Mouse (Mus musculus) stomach, embryonic 14.5 days (tissue): ENCODE measurements around the gene Dhx16. TPM values are rescaled to one million over a fixed set of nuclear protein-coding genes. Genes with fewer than 3 reads are reported as not detected.
"Not testable (repeated sequence)": the region's sequence is repeated elsewhere in the genome, so short reads cannot be mapped to it uniquely, and the experiment has no call there.

ENCODE experiments used
- ATAC-seq: fragments of 200-750 bp; cut with Nextera tagmentation; 2 replicates; pipeline ENCODE4 v1.8.0; 2017; ENCODE audit warnings: low read depth, moderate TSS enrichment; ENCODE audit not compliant: insufficient number of reproducible peaks, insufficient read depth, low FRiP score
- H3K27ac ChIP-seq: fragments of 300-500 bp; sonication (generic); 2 replicates; pipeline ENCODE4 v1.5.1; 2014; ENCODE audit warnings: mild to moderate bottlenecking, low read length, moderate library complexity, mixed read lengths
- H3K27me3 ChIP-seq: fragments of 300-500 bp; sonication (generic); 2 replicates; pipeline ENCODE4 v1.6.1; 2014; ENCODE audit warnings: low read length, control low read depth, mixed read lengths; ENCODE audit not compliant: control insufficient read depth, insufficient read depth
- H3K36me3 ChIP-seq: fragments of 300-500 bp; sonication (generic); 2 replicates; pipeline ENCODE4 v1.6.1; 2014; ENCODE audit warnings: mild to moderate bottlenecking, control low read depth, low read length, moderate library complexity, mixed read lengths; ENCODE audit not compliant: control insufficient read depth, insufficient read depth
- H3K4me1 ChIP-seq: fragments of 300-500 bp; sonication (generic); 2 replicates; pipeline ENCODE4 v1.6.1; 2014; ENCODE audit warnings: low read length, control low read depth, mixed read lengths; ENCODE audit not compliant: control insufficient read depth, insufficient read depth
- H3K4me2 ChIP-seq: fragments of 300-500 bp; sonication (generic); replicated peaks from 2 replicates; pipeline ENCODE4 v1.6.1; 2014; ENCODE audit warnings: low read depth, low read length, control low read depth
- H3K4me3 ChIP-seq: fragments of 300-500 bp; sonication (generic); 2 replicates; pipeline ENCODE4 v1.5.1; 2014; ENCODE audit warnings: low read depth, low read length, control low read depth
- H3K9ac ChIP-seq: fragments of 300-500 bp; sonication (generic); replicated peaks from 2 replicates; pipeline ENCODE4 v1.6.1; 2014; ENCODE audit warnings: low read depth, mild to moderate bottlenecking, control low read depth, low read length, moderate library complexity, mixed read lengths
- H3K9me3 ChIP-seq: fragments of 300-500 bp; sonication (generic); 2 replicates; pipeline ENCODE4 v1.6.1; 2016; ENCODE audit warnings: low read depth, low read length, control low read depth; ENCODE audit not compliant: control insufficient read depth
- WGBS: fragments of 180-500 bp; shearing (Covaris S2); extraction: QIAGEN DNeasy Blood & Tissue Kit; methylation state at CpG from one replicate; pipeline ENCODE4 v1.1.7; 2014; 5-methylcytosine and 5-hydroxymethylcytosine counted together
- polyA plus RNA-seq: library from polyadenylated mRNA; unstranded; fragments of >200 nt; fragmentation: Nextera tagmentation; extraction: Ambion mirVana; gene quantifications from 2 replicates; pipeline ENCODE4 v1.2.1, GENCODE M21; 2014

Gene Dhx16
- polyA plus RNA-seq, 1 experiment from 2014 or later: 34.0 TPM

GRCm38 (mm10) chr17:35836991-35837422 lies 42.6 kb upstream of the Dhx16 start:
- H3K36me3 ChIP-seq: peaks cover 43% of the 10 kb centered on the region
- peak overlapping the region; percentile 92 for H3K9ac ChIP-seq
- ATAC-seq: peak; percentile 42
- H3K4me3 ChIP-seq: peak overlapping the region; percentile 77
- WGBS: under 1% methylated on average over 21 of the region's 25 CpGs
- no peaks in the 10 kb centered on the region for H3K27me3 ChIP-seq
- peaks cover 25% of the 10 kb centered on the region for H3K4me1 ChIP-seq
- peak overlapping the region; percentile 98 for H3K27ac ChIP-seq
- peak overlapping the region; percentile 98 for H3K4me2 ChIP-seq
- no peaks in the 10 kb centered on the region for H3K9me3 ChIP-seq

- no peaks in the 10 kb centered on the region for H3K9me3 ChIP-seq
- ATAC-seq: no peak
- H3K36me3 ChIP-seq: peaks cover 43% of the 10 kb centered on the region
- peak overlapping the region; percentile 98 for H3K27ac ChIP-seq
- peak overlapping the region; percentile 92 for H3K9ac ChIP-seq
- H3K4me1 ChIP-seq: peaks cover 25% of the 10 kb centered on the region
- no peaks in the 10 kb centered on the region for H3K27me3 ChIP-seq
- peak overlapping the region; percentile 98 for H3K4me2 ChIP-seq
- H3K4me3 ChIP-seq: peak overlapping the region; percentile 77
- WGBS: under 1% methylated on average over 18 of the region's 18 CpGs
Measured at GRCm38 (mm10) chr17:35837487-35837886, 42.1 kb upstream of the Dhx16 start.

DNA sequence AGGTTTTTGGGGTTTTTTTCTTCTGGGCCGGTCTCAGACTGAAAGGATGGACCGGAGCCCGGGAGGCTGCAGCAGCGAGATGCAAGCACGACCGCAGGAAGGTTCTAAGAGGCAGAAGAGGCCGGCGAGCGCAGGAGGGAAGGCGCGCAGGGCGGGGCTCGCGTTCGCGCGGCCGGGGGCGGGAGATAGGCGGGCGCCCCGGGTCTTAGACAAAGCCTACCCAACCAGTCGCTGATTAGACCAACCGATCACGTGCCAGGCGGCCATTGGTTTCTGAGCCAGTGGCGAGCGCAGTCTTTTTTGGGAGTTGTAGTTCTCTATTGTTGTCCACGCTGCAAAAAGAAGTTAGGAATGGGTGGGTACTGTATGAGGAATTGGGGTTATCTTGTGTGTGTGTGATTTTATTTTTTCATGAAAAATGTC lies 41.5 kb upstream of the Dhx16 start, which contains the start of gene Tubb5:
Gene Tubb5, minus strand, starts transcription at position 185 of the 423 bp plus-strand sequence.
- Histone ChIP-seq H3K36me3 (peaks cover 36% of the 10 kb centered on the region), H3K27me3 (no peaks in the 10 kb centered on the region), H3K4me1 (peaks cover 31% of the 10 kb centered on the region), H3K4me2 (peak within 1 kb of the TSS; percentile 98), H3K9ac (peak within 1 kb of the TSS; percentile 92), H3K9me3 (no peaks in the 10 kb centered on the region), H3K4me3 (peak within 1 kb of the TSS; percentile 77), H3K27ac (peak within 1 kb of the TSS; percentile 98)
- peak; percentile 78 for ATAC-seq
- 1% methylated on average over 29 of the region's 29 CpGs for WGBS

GRCm38 (mm10) chr17:35838570-35838969 lies 41.0 kb upstream of the Dhx16 start:
- Histone ChIP-seq H3K27me3 (no peaks in the 10 kb centered on the region), H3K9me3 (no peaks in the 10 kb centered on the region), H3K4me1 (peaks cover 31% of the 10 kb centered on the region), H3K4me3 (peak overlapping the region; percentile 77), H3K27ac (peak overlapping the region; percentile 98), H3K4me2 (peak overlapping the region; percentile 73), H3K36me3 (peaks cover 32% of the 10 kb centered on the region), H3K9ac (peak overlapping the region; percentile 45)
- WGBS: under 1% methylated on average over 5 of the region's 5 CpGs
- ATAC-seq: no peak

DNA sequence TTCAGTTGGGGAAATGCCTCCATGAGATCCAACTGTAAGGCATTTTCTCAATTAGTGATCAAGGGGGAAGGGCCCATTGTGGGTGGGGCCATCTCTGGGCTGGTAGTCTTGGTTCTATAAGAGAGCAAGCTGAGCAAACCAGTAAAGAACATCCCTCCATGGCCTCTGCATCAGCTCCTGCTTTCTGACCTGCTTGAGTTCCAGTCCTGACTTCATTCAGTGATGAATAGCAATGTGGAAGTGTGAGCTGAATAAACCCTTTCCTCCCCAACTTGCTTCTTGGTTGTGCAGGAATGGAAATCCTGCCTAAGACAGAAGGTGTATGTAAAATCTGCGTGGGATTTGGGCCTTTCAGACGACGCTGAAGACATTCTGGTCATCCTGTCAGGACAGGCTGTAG lies 40.6 kb upstream of the Dhx16 start:
- ATAC-seq, H3K27me3 ChIP-seq, H3K9me3 ChIP-seq: not testable (repeated sequence)
- H3K9ac ChIP-seq: 0 out of 2 replicates have a peak overlapping the region, but pooled peaks have one; percentile 2
- H3K4me3 ChIP-seq: peak overlapping the region; percentile 77
- peak overlapping the region; percentile 73 for H3K4me2 ChIP-seq
- WGBS: 47% methylated on average over 3 of the region's 3 CpGs
- H3K27ac ChIP-seq: peak overlapping the region; percentile 98
- peaks cover 28% of the 10 kb centered on the region for H3K36me3 ChIP-seq
- peaks cover 28% of the 10 kb centered on the region for H3K4me1 ChIP-seq

DNA sequence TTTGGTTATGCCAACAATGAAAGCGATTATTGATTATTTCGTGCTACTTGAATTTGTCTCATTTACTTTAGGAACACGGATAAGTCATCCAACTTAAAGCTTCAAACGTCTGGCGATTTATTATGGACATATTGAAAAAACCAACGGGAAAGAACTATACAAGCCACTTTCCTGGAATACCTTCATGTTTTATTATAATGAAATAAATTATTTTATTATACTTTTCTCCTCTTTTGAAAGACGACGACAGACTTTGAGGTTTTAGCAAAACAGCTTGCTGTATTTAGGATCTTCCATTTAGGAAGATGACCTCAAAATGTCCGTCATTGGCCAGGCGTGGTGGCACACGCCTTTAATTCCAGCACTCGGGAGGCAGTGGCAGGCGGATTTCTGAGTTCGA lies 39.1 kb upstream of the Dhx16 start:
- peak overlapping the region; percentile 7; the same call in 1 of the 2 replicates for H3K27ac ChIP-seq
- peaks cover 15% of the 10 kb centered on the region for H3K4me1 ChIP-seq
- no peaks in the 10 kb centered on the region for H3K27me3 ChIP-seq
- no peak overlapping the region for H3K9ac ChIP-seq
- peaks cover 21% of the 10 kb centered on the region for H3K36me3 ChIP-seq
- WGBS: 53% methylated on average over 14 of the region's 14 CpGs
- no peaks in the 10 kb centered on the region for H3K9me3 ChIP-seq
- H3K4me2 ChIP-seq: peak overlapping the region; percentile 36
- no peak for ATAC-seq
- peak overlapping the region; percentile 24 for H3K4me3 ChIP-seq

GRCm38 (mm10) chr17:35841076-35841950 lies 38.3 kb upstream of the Dhx16 start, which contains the start of gene Mdc1:
Mdc1 (plus strand) TSS chr17:35841515.
- Histone ChIP-seq H3K4me2 (peak within 1 kb of the TSS; percentile 58), H3K4me3 (peak within 1 kb of the TSS; percentile 57), H3K9ac (peak within 1 kb of the TSS; percentile 23), H3K9me3 (no peaks in the 10 kb centered on the region), H3K4me1 (peaks cover 11% of the 10 kb centered on the region; the same call in 1 of the 2 replicates), H3K36me3 (peaks cover 21% of the 10 kb centered on the region), H3K27me3 (no peaks in the 10 kb centered on the region), H3K27ac (peak within 1 kb of the TSS; percentile 86)
- WGBS: under 1% methylated on average over 59 of the region's 59 CpGs
- peak; percentile 91 for ATAC-seq

DNA sequence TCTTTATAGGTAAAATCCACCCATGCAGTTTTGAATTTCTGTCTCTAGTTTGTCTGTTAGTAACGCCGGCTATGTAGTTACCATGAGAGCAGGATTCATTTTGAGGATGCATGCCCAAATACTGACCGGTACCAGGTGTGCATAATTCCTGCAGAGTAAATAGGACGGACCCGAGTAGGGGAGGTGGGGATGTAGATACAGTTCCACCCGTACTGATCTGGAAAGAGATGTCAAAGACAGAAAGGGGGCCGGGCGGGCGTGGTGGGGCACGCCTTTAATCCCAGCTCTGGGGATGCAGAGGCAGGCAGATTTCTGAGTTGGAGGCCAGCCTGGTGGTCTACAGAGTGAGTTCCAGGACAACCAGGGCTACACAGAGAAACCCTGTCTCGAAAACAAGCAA lies 37.6 kb upstream of the Dhx16 start:
- ATAC-seq: no peak
- peak overlapping the region; percentile 58 for H3K4me2 ChIP-seq
- peak overlapping the region; percentile 57 for H3K4me3 ChIP-seq
- H3K4me1 ChIP-seq: peaks cover 11% of the 10 kb centered on the region; the same call in 1 of the 2 replicates
- no peaks in the 10 kb centered on the region for H3K27me3 ChIP-seq
- H3K36me3 ChIP-seq: peaks cover 18% of the 10 kb centered on the region
- H3K9me3 ChIP-seq: no peaks in the 10 kb centered on the region
- H3K27ac ChIP-seq: peak overlapping the region; percentile 86
- WGBS: 16% methylated on average over 11 of the region's 11 CpGs
- H3K9ac ChIP-seq: peak overlapping the region; percentile 23
